Mouse (Mus musculus) gastrocnemius, adult 2 months (tissue): Measurements from ENCODE around the gene Btnl2. TPM values are rescaled to one million over a fixed set of nuclear protein-coding genes. Genes with fewer than 3 reads are reported as not detected.

Experiments used
- DNase-seq: peaks from one replicate; pipeline ENCODE4 v3.0.0; 2022
- H3K27ac ChIP-seq: fragments of 200-600 bp; 2 replicates; pipeline ENCODE4 v1.8.1; 2022; ENCODE audit warnings: mild to moderate bottlenecking
- H3K4me3 ChIP-seq: fragments of 200-600 bp; 2 replicates; pipeline ENCODE4 v1.8.1; 2022; ENCODE audit warnings: mild to moderate bottlenecking, moderate library complexity
- CTCF ChIP-seq: fragments of 200-600 bp; IDR thresholded peaks from 2 replicates; pipeline ENCODE4 v1.8.1; 2022; ENCODE audit warnings: antibody characterized with exemption, mild to moderate bottlenecking, moderate library complexity
- intact Hi-C: fragments of 180-260 bp; cut with DNase I; formaldehyde crosslinking; loops from one replicate; pipeline ENCODE4 v1.15.1; 2025
- total RNA-seq, 2 experiments: library from RNA; stranded (reverse); gene quantifications; 2 replicates each; pipeline ENCODE4 v1.2.3; 2021

Btnl2 gene
- total RNA-seq, 2 experiments from 2014 or later = 0.18 to 0.20 TPM

GRCm38 (mm10) chr17:34317275-34317674, 37.3 kb upstream of the Btnl2 start:
- intact Hi-C loops = no loop called here
- H3K4me3 ChIP-seq = no peak overlapping the region
- TF ChIP-seq CTCF = no peak
- DNase-seq = no peak
- no peak overlapping the region for H3K27ac ChIP-seq

DNA sequence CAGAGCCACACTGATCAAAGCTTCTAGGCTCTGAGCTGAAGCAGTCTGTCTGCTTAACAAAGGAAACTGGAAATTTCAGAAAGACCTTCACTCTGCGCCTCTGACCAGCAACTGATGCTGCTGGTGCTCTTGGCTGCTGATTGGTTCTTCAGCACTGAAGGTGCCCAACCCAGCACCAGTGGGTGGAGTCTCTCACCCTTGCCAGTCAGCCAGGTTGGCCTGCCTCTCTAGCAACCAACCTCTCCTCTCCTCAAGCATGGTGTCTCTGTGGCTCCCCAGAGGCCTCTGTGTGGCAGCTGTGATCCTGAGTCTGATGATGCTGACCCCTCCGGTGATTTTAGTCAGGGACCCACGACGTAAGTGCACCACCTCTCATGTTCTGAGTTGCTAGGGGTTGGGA, 29.2 kb upstream of the Btnl2 start, which contains the start of gene H2-Eb2:
TSS of gene H2-Eb2 (plus strand) at position 230 of the 400 bp plus-strand sequence.
- no peak for DNase-seq
- Histone ChIP-seq H3K4me3 (no peak within 1 kb of the TSS), H3K27ac (no peak within 1 kb of the TSS)
- no peak for TF ChIP-seq CTCF
- intact Hi-C loops = no loop called here

- no peak for DNase-seq
- Histone ChIP-seq H3K4me3 (no peak overlapping the region), H3K27ac (no peak overlapping the region)
- intact Hi-C loops = no loop called here
- TF ChIP-seq CTCF = no peak
These were observed 28.2 kb upstream of the Btnl2 start for GRCm38 (mm10) chr17:34326373-34326772.

- DNase-seq = no peak
- TF ChIP-seq CTCF = no peak
- Histone ChIP-seq H3K4me3 (no peak overlapping the region), H3K27ac (no peak overlapping the region)
- intact Hi-C loops = no loop called here
These were observed 24.8 kb upstream of the Btnl2 start for GRCm38 (mm10) chr17:34329807-34330206.

- intact Hi-C loops = no loop called here
- no peak for DNase-seq
- H3K27ac ChIP-seq = no peak overlapping the region
- TF ChIP-seq CTCF = no peak
- H3K4me3 ChIP-seq = no peak overlapping the region
These were observed 23.4 kb upstream of the Btnl2 start for GRCm38 (mm10) chr17:34331200-34331599.

DNA sequence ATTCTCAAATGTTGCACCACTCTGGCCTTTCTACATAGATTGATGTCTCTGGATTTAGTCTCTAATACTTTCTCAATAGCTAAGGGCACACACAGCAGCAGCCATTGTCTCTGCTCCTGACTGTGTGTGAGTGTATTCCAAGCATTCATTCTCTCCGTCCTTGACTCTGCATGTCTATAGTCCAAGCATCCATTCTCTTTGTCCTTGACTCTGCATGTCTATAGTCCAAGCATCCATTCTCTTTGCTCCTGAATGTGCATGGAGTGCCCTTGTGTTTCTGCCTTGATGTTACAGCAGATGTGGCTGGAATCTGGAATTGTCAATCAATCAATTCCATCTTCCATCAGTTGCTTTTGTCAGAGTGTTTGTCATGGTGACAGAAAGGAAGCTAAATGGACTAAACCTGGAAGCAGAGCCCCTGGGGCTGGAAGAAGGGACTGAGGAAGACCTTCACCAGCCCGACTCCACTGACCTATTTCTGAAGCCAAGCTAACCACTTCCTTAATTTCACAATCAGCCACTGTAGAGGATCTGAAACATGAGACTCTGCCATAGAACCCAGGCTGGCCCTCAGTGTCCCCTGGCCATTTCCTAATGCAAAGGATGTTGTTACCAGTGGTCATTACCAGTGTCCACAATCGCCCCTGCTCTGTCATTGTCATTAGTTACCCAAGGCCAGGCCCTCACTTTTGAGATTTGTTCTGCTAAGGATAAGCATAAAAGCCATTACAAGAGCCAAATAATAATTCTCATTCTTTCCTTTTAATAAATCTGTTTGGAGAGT, 13.8 kb upstream of the Btnl2 start:
- intact Hi-C loops = loop anchor here (10.0 kb wide), 1 partner anchor 86 kb away; the partner anchor contains the start of gene H2-Ab1
- TF ChIP-seq CTCF = no peak
- H3K27ac ChIP-seq = no peak overlapping the region
- DNase-seq = no peak
- no peak overlapping the region for H3K4me3 ChIP-seq

DNA sequence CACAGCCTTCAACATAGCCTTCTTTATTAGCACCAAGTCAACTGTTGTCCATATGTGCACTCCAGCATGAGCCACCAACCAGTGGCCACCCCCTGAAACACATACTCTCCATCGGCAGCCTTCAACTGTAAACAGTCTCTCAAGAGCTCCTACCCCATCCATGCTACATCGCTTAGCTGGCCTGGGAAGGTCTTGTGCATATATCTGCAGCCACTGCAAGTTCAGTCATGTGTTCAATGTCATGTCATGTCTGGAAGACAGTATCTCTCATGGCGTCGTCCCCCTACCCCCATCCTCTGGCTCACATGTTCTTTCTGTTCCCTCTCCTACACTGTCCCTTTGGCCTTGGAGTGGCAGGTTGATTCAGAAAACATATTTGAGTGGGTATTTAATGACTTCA, 9.7 kb upstream of the Btnl2 start:
- intact Hi-C loops = loop anchor here (10.0 kb wide), 1 partner anchor 90 kb away; the partner anchor contains the start of gene H2-Ab1

DNA sequence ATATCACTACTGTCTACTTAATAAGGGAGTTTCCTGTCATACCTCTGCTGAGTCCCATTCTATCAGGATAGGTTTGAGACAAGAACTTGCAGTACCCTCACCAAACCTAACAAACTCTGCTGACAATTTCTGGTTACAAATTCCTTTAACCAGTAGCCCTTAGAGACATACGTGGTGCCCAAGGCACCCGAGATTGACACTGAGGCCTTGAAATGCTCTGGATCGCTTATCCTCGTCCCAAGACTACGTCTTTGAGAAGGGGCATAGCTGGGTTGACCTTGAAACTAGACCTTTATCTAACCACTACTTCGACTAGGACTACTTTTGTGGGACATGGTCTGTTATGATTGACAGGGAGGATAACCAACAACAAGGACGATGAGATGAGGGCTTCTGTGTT, 9.1 kb upstream of the Btnl2 start:
- Histone ChIP-seq H3K4me3 (no peak overlapping the region), H3K27ac (no peak overlapping the region)
- TF ChIP-seq CTCF = no peak
- DNase-seq = no peak
- intact Hi-C loops = loop anchor here (10.0 kb wide), 1 partner anchor 91 kb away; the partner anchor contains the start of gene H2-Ab1

More for the DNA sequence above, 9.7 kb upstream of the Btnl2 start:
- Histone ChIP-seq H3K4me3 (no peak overlapping the region), H3K27ac (no peak overlapping the region)
- DNase-seq = no peak
- TF ChIP-seq CTCF = no peak

- intact Hi-C loops = loop anchor here (10.0 kb wide), 1 partner anchor 91 kb away; the partner anchor contains the start of gene H2-Ab1
- H3K4me3 ChIP-seq = no peak overlapping the region
- H3K27ac ChIP-seq = no peak overlapping the region
- no peak for DNase-seq
- TF ChIP-seq CTCF = no peak
These were observed 8.6 kb upstream of the Btnl2 start for GRCm38 (mm10) chr17:34346041-34346440.

DNA sequence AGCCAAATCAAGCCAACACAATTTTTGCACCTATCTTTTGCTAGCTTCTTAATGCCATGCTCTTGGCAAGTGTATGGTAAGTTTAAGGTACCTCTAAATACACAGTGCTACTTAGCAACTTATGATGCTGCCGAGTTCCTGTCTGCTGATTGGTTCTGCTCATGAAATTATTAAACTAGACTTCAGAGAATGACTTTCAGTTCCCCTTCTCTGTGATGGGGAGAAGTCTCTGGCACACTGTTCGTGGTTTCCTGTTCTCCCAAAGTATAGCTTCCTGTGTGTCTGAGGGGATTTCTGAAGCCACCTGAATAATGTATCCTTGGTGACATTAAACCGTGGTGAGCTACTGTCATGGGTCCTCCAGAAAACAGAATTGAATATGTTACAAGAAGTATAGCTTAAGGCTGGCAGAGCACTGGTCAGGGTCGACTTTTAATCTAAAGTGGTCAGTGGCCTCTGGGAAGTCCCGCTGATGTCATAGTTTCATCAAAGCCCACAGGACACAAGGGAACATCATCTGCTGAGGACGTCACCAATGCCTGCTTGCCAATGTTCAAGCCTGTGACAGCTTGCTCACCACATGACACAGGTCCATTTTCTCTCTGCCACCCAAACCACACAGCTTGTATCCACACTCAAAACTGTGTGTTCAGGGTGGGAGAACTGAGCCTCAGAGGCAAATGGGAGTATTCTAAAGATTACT, 6.9 kb upstream of the Btnl2 start:
- intact Hi-C loops = loop anchor here (10.0 kb wide), 1 partner anchor 93 kb away; the partner anchor contains the start of gene H2-Ab1
- Histone ChIP-seq H3K4me3 (no peak overlapping the region), H3K27ac (no peak overlapping the region)
- no peak for TF ChIP-seq CTCF
- peak; percentile 29 for DNase-seq

DNA sequence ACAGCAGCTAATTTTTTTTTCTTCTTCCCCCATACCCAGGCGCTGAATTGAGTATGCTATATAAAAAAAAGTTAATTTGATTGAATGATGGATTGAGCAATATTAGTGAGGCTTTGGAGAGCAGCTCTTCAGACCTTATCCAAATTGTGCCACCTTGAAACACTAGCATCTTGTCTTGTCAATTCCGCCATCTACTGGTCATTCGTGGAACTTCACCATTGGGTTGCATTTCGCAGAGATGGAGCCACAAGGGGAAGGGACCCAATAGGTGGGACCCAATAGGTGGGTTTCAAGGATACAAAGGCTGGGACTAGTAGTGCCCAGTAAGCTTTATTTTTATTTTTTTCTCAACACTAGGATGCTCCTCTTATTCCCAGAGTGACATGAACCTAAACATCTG, 5.2 kb upstream of the Btnl2 start:
- H3K27ac ChIP-seq = no peak overlapping the region
- intact Hi-C loops = loop anchor here (10.0 kb wide), 1 partner anchor 95 kb away; the partner anchor contains the start of gene H2-Ab1
- DNase-seq = peak; percentile 59
- no peak overlapping the region for H3K4me3 ChIP-seq
- TF ChIP-seq CTCF = peak; percentile 90

DNA sequence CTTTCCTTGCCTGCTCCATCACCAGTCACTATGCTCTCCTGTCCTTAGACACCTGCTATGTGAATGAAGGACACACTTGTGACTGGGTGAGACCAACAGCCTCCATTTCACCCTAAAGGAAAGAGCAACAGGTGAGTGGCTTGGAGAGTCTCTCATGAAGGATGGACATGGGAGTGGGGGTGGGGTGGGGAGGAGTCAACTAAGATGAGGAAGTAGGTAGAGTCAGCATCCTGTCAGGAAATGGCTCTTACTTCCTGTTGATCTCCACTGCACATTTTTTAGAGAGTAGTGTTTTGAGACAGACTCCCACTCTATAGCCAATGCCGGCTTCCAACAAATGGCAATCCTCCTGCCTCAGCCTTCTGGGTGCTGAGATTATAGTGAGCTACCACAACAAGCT, 318 bp downstream of the Btnl2 start:
- DNase-seq = no peak
- intact Hi-C loops = no loop called here
- TF ChIP-seq CTCF = no peak
- H3K4me3 ChIP-seq = no peak overlapping the region
- peak overlapping the region; percentile 35; the same call in 1 of the 2 replicates for H3K27ac ChIP-seq

GRCm38 (mm10) chr17:34362954-34363546, 8.4 kb downstream of the Btnl2 start:
- no peak for DNase-seq
- no peak for TF ChIP-seq CTCF
- intact Hi-C loops = no loop called here

More at GRCm38 (mm10) chr17:34362954-34363546, 8.4 kb downstream of the Btnl2 start:
- no peak overlapping the region for H3K27ac ChIP-seq
- no peak overlapping the region for H3K4me3 ChIP-seq
